Mouse (Mus musculus) megakaryocyte, embryonic 14.5 days (primary cell): Measurements from ENCODE around the gene Smad6.

ENCODE experiments used
- FLI1 ChIP-seq: IDR thresholded peaks from 2 replicates; pipeline ENCODE4 v1.6.1; 2012; ENCODE audit warnings: low read length, inconsistent platforms, mixed read lengths
- GATA1 ChIP-seq: IDR thresholded peaks from 3 replicates; pipeline ENCODE4 v1.6.1; 2012; ENCODE audit warnings: mixed read lengths, low read length, inconsistent platforms, borderline replicate concordance

DNA sequence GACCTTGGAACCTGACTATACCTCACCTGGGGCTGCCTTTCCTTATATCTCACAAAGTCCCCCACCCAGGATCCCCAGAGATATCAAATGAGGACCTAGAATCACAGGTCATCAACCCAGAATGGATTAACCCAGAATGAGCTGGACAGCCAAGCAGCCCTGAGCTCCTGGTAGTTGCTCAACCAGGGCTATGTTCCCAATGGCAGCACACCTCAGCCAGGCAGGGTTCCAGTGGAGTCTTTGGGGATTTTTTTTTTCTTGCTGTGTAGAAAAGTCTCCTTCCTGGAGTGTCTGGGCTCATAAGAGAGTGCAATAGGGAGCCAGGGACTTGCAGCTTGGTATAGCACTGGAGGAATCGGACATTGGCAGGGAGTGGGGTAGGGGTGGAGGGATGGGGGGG is 46.7 kb upstream of the Smad6 start:
- no peak for TF ChIP-seq GATA1
- no peak for TF ChIP-seq FLI1
